Mouse (Mus musculus): ENCODE measurements around the gene Fos. TPM values are rescaled to one million over a fixed set of nuclear protein-coding genes. Genes with fewer than 3 reads are reported as not detected.

The Fos gene
- 1 to 10 TPM; 6.7 to 9.6 TPM for polyA plus RNA-seq (2017; shearing (Covaris generic))

DNA sequence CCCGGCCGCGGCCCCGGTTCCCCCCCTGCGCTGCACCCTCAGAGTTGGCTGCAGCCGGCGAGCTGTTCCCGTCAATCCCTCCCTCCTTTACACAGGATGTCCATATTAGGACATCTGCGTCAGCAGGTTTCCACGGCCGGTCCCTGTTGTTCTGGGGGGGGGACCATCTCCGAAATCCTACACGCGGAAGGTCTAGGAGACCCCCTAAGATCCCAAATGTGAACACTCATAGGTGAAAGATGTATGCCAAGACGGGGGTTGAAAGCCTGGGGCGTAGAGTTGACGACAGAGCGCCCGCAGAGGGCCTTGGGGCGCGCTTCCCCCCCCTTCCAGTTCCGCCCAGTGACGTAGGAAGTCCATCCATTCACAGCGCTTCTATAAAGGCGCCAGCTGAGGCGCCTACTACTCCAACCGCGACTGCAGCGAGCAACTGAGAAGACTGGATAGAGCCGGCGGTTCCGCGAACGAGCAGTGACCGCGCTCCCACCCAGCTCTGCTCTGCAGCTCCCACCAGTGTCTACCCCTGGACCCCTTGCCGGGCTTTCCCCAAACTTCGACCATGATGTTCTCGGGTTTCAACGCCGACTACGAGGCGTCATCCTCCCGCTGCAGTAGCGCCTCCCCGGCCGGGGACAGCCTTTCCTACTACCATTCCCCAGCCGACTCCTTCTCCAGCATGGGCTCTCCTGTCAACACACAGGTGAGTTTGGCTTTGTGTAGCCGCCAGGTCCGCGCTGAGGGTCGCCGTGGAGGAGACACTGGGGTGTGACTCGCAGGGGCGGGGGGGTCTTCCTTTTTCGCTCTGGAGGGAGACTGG lies at the start of gene Fos:
Gene Fos (plus strand): TSS at position 410 of the 817 bp plus-strand sequence.
- peak; percentile 76 for ATAC-seq

DNA sequence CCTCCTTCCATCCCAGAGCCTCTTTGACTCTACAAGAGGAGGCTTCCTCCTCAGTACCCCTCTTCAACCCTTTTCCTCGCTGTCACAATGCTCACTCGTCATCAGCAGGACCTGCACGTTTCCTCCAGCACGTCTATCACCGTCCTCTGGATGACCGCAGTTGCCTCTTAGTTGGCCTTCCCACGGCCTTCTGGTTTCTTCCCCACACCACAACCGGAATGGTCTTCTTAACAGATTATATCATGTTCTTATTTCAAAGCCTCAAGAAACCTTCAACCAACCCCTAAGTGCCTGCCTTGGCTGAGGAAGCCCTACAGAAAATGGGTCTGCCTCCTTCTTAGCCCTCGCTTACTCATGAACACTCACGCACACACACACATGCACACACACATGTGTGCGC lies 48.0 kb upstream of the Fos start:
- ATAC-seq = no peak

DNA sequence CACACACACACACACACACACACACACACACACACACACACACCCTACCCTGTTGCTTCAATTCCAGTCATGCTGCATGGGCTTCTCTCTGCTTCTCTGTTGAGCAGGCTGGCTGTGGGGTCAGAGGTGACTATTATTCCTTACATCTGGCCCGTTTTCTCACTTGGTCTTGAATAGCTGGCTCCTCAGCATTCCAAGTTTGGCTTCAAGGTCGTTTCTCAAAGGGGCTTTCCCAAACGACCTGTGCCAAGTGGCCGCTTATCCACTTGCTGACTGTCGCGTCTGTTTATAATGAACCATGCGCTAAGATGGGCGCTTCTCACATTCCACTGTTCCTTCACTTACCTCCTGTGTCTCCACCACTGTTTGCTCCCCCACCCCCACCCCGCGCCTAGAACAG lies 47.6 kb upstream of the Fos start:
- ATAC-seq = no peak

DNA sequence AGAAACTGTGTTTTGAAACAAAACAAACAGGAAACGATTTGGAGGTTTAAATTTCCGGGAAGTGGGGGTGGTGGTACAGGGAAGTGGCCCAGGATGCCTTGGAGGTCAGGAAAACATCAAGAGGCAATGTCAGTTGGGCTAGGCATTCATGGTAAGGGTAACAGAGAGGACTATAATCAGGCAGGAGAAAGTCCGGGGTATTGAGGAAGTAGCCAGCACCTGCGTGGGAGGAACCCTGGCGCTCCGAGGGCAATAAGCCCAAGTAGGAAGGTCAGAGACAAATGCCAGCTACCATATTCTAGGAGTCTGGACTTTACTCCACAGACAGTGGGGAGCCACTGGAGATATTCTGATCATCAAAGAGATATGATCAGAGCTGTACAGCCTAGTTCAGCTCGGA lies 45.9 kb upstream of the Fos start:
- ATAC-seq = no peak

DNA sequence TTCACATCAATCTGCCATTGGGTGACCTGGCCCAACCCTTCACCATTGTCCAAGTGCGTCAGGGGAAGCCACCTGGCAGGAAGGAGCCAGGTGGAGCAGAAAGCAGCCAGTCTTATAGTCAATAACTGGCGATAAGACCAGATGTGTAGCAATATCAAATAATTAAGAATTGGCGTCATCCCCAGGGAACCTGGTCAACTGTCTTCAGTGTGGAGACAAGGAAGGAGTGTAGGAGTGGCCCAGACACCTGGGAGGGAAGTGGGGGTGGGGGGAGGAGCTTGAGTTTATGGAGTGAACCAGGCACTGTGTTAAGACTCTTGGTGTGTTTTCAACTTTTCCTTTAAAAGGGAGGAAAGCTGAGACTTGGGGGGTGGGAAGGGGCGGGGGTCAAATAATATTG lies 43.7 kb upstream of the Fos start:
- ATAC-seq = no peak

DNA sequence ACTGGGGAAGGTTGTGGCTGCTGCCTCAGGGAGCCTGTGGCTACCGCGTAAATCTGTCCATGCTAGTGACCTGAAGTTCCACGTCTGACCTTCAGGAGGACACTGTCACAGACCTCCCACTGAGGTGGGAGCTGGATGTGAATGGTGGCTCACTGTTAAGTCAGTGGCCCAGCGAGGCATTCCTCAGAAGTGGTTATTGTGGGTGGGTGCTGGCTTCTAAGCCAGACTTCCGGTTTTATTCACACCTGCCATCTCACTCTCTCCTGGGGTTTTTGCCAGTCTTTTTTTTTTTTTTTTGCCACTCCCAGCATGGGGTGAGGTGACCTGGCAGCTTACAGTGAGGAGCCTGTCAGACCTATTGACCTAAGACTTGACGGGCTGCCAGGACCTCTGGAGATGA lies 43.3 kb upstream of the Fos start:
- peak; percentile 69 for ATAC-seq

DNA sequence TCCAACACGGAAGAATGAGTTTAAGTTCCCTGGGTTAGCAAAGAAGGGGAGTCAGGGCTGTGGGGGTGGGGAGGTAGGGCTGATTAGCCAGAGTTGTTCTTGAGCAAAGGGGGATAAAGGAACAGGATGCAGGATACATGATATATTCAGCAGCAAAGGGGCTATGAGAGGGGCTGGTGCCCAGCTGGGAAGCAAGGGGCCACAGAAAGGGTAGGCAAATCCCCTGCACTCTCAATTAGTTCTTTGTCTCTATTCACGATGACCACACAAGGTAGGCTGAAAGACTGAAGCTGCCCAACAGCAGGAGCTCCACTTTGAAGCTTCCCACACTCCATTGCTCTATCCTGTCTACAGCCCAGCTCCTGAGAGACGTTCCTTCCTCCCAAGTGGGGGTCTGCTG lies 39.8 kb upstream of the Fos start:
- ATAC-seq = no peak

DNA sequence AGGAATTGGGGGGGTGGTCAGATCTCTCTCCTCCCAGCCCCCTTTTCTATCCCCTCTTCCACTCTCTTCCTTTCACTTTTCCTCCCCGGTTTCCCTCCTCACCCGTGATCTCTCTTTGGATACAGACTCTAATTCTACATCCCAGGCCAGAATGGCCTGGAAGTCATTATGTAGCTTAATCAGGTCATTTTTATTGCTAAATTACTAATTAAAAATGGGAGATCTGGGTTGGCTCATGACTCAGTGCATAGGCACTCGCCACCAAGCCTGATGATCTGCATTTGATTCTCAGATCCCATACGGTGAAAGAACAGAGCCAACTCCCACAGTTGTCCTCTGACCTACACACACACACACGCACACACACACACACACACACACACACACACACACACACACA lies 39.2 kb upstream of the Fos start:
- ATAC-seq = no peak

DNA sequence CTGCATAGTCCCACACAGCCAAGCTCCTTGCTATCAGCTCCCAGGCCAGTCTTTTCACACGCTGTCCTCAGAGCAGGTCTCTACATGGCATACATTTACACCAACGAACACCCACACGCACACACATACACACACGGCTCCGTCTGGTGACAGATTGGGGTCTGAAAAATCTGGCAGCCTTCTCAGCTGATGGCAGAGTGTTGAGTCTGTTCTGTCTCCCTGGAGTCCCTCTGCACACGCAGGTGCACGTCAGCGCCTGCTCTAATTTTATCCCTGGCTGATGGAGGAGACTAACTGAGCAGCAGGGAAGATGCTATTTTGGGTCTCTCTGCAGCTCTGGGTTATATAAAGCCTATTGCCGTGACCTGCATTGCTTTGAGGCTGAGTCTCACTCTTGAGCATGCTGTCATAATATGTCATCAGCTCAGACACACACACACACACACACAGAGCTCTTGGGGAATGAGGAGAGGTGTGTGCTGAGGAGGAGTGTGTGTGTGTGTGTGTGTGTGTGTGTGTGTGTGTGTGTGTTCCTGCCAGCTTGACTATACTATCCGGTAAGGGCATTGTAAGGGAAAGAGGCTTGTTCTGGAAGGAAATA lies 37.6 kb upstream of the Fos start:
- ATAC-seq = no peak

DNA sequence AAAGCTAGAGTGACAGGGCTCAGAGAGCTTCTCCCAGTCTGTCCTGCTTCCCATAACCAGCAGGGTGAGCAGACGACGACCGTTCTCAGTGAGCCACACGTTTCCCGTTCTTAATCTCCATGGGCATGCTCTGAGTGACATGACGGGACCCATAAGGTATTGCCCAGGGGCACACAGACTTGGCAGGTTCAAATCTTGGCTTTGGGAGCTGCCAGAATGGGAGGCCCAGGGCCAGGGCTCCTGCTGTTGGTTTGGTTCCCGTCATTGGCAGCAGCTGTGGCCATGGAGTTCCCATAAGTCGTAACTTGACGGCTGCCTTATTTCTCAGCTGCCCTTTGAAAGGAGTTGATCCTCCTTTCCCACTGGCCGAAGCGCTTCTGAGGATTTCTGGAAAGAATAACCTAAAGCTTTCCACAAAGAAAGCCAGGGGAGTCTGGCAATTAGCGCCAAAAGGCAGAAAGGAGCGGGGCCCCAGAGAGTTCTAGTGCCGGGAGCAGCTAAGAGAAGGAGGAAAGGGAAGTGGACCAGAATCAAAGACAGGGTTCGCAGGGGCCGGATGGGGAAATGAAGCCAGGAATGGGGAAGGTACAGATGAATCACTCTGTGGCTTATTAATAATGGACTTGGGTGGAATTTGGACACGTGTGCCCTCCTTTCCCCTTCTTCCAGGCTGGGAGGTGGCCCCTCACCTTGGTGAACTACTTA lies 36.4 kb upstream of the Fos start:
- no peak for ATAC-seq

DNA sequence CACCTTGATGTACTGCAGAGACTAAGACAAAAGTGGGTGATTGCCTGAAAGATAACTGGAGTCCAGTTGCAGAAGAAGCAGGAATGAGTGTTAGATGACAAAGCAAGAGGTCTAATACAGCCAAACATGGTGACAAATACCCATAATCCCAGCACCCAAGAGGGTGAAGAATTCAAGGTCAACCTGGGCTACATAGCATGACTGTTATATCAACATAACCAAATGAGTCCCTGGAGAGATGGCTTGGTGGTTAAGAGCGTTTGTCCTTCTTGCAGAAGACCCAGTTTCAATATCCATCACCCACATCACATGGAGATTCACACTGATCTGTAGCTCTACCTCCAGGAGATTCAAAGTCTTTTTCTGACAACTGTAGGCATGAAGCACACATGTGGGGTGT lies 30.2 kb upstream of the Fos start:
- no peak for ATAC-seq

DNA sequence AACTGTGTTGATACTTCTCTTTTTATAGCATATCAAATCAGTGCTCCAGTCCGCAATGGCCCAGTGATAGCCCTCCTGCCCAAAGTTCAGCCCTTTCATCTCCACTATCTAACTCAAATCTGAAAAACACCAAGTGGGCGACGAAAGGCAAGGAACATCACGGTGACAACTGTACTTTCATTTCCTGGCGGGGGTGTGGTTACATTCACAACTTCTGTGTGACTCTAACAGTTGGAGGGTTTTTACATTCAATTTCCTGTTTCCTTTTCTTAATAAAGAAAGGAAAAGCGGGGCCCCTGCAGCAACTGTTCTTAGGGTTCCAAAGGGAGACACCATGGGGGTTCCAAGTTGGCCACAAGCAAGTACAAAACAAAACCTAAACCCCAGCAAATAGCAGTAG lies 29.0 kb upstream of the Fos start:
- peak; percentile 71 for ATAC-seq

DNA sequence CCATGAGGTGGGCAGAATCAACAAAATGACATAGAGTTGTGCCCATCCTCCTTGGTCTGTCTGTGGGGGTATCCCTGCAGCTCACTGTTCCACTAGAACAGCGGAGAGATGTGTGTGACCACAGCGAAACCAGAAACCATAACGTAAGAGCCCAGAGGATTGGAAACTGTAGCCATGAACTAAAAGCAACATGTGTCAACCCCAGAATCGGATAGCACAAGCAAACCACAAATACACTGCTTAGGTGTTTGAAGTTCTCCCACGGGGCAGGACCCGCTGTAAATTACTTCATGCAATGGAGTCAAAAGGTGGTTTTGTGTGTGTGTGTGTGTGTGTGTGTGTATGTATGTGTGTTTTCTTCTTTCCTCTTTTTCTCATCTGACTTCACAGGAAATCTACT lies 26.7 kb upstream of the Fos start:
- ATAC-seq = peak; percentile 75

DNA sequence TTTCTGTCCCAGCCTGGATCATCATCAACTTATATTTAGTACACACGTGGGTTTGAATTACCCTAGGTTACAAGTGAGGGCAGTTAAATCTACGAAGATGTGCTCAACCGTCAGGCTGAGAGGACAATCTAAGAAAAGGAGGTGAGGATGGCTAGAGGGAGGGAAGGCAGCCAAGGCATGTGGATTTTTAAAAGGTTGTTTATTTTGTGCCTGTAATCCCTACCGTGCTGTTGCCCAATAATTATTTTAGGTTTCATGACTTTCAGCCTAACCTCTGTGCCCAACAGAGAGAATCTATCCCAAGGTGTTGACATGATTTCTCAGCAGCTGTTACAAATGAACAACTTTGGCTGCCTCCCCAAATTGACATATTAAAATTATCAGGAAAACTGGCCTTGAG lies 26.2 kb upstream of the Fos start:
- no peak for ATAC-seq

DNA sequence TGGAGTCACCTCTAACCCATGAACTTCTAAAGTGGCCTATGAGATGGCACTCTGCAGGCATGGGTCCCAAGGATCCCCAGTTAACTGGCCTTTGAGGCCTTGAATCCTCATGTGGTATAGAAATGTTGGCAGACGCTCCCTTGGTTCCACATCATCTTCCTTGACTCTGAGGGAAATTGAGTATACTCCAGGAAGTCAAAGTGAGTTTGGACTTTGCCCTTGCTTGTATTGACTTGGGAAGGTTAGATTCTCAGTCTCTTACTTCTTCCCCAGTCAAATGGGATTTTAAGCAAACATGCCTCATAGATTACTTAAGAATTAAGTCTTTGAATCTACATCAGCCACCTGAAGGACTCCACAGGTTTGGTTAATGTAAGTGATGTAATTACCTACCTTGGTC lies 24.2 kb upstream of the Fos start:
- no peak for ATAC-seq

DNA sequence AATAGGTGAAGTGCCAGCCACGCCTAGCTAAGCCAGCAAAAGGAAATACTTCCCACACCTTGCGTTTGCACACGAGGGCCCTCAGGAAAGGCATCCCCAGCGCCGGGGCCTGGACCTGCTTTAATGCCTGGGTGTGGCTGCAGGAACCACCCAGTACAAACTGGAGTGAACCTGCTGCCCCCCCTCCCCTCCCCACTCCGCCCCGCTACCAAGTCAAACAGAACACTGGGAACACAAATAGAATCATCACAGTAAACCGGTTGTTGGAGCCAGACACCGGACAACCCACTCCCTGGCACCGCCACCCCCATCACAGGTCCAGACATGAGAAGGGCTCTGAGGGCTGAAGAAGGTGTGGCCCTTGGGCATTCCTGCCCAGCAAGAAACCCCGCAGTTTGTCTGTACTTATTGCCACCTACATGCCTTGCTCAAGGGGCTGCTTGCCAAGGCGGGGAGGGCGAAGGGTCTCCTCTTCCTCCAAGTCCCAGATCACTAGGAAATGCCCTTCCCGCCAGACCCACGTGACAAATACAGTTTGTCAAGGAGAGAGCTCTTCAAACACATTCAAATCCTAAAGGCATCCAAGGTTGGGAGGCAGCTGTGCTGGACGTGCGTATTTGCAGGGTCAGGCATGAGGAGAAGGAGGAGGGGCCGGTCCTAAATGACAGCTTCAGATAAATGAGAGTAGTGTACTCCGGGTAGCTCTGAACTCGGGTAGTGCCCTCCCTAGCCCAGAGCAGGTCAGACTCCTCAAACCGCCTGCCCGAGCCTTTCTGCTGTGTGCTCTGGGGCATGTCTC lies 21.8 kb upstream of the Fos start:
- ATAC-seq = no peak

DNA sequence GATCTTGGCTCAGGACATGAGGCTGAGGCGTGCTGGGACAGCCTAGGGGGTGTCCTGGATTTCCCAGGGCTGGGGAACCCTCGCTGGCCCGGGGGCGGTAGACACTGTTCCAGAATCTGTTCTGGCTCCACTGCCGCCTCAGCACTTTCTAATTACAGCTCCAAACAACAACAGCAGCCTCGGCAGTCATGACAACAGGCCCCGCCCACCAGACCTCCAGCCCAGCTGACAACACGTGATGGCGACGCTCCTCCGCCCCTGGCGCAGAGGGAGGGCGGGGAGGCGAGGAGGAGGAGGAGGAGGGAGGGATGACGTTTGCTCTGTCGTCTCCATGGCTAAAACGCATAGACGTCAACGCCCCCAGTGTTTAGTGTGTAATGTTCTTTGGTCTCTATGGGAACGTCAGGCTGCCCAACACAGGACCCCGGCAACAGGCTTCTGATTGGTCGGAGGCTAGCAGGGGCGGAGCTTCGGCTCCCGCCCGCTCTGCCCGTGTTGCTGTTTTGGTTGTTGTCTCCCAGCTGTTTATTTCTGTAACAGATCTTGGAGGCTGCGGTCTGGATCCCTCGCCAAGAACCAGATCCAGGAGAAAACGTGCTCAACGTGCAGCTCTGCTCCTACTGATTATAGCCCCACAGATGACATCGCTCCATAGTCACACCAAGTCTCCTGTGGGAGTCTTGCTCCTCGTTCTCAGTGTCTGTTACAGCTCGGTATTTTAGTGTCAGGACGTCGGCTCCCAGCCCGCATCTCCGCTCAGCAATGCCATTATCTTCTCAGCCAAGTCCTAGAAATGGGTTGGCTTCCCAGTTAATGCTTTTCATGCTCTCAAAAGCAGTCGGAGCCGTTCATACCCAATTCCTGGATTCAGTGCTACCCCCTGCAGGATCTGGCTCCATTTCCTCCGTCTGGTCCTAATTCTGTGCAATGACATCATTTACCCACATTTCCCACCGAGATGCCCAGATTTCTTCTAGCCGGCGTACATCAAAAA lies 18.3 kb upstream of the Fos start:
- peak; percentile 95 for ATAC-seq

DNA sequence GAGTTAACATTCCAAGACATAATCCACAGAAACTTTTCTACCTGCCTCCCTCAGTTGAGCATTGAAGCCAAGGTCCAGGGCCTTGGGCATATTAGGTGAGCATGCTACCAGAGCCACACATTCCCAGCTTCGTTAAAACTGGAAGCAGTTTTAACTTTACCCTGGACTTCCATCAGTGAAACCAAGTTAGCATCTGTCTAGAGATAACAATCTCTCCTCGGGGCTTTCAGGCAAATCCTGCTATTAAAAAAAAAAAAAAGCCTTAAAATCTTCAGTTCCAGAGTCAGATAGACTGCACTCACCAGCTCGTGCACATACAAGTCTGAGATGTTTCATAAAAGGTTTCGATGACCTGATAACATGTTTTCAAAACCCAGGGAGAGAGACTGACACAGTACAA lies 17.4 kb upstream of the Fos start:
- ATAC-seq = no peak

DNA sequence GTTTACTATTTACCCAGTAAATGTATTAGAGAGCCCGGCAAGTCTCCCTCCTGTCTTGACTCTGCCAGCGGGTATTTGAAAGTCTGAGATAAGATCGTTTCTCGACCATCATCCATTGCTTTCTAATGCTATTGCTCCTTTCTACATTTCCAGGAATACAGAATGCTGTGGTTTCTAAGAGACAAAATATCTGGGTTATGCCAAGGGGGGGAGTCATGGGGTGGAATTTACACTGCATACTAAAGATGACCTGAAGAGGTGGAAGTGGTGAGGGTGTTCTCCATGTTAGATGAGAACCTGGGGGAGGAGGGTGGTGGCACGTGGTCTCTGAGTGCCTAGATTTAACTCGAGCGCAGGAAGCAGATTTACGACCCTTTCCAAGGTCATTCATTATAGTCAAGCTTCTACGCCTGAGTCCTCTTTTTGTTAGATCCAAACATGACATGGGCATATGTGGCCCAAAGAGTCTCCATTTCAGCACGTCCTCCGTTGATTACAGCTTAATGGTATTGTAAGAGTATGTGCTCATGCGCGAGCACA lies 16.7 kb upstream of the Fos start:
- no peak for ATAC-seq

DNA sequence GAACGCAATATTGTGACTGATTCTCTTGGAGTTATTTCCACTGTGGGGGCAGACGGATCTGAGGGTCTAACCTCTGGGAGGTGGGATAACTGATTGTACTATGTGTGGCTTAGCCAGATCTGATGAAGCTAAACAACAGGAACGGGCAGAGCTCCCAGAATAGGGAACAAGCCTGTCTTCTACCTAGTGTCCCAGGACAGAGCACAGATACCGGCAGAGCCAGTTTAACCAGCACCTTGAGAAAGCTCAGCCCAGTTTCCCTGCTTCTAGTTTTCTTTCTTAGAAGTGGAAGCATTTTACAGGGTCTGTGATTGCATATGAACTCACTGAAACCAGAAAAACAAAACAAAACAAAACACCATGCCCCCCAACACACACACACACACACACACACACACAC lies 13.9 kb upstream of the Fos start:
- no peak for ATAC-seq

DNA sequence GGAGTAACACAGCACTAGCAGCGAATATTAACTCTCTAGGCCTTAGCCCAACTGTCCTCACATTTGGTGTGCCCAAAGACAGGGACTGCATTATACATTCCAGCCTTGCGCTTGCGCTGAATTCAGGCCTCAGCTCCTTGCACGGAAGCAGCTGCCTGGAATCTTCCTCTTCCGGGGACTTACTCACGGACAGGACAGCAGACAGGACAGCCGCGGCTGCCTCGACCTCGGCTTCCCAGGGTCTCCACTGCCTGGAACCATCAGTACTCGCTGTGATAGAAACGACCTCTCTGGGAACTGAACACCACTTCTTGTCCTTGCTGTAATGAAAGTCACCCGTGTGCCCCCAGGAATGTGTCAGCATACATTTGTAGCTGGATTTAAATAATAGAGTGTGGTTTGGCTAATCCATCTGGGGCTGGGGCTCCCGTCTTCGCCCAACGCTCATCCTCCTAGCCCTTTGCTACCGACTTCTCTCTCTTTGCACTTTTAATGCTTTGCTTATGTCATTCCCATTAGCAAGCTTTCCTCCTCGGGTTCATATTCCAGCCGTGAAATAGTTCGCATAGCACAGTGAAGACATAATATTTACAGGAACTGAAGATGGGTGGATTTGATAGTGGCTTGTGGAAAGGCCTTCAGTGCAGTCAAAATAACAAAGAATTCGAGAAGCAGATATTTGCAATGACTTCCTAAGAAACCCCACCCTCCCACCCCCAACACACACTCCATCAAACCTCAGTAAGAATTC lies 11.6 kb upstream of the Fos start:
- no peak for ATAC-seq

Data from activated CD4-positive, CD25-positive, alpha-beta regulatory T cell, adult 4 months (primary cell).